Mouse (Mus musculus): ENCODE data around the gene Gm15155. TPM values are rescaled to one million over a fixed set of nuclear protein-coding genes. Genes with fewer than 3 reads are reported as not detected.

The Gm15155 gene
- polyA plus RNA-seq, 1 experiment, result not detected

DNA sequence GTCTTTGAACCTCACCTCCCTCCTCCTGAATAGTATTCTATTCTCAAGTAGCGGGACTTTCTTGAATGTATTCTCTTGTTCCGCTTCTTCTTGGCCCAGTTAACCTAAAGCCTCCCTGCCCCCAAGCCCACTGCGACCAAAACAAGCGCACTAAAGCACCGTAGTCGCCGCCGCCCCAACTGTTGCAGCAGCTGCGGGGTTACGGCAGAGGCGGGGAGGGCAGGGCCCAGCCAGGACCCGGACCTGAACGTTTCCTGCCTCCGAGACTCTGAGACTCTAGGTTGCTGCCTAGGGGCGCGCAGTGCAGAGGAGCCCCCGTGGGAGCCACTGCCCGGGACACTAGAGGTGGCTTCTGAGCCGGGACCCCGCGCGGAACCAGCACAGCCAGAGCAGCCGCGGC, 2.0 kb upstream of the Gm15155 start:
- 17% methylated on average over 22 of the region's 24 CpGs for WGBS
- Histone ChIP-seq H3K4me1 (ENCODE audit: control insufficient read depth, insufficient read depth, low read length) (no peaks in the 10 kb centered on the region), H3K4me3 (replicated peaks; ENCODE audit: insufficient read depth, low read depth, low read length) (peak overlapping the region; percentile 97), H3K27me3 (ENCODE audit: control insufficient read depth, insufficient read depth, low read length) (no peaks in the 10 kb centered on the region), H3K27ac (ENCODE audit: insufficient read depth, low read length) (peak overlapping the region; percentile 98)
- TF ChIP-seq CTCF (IDR thresholded peaks at IDR 0.05; ENCODE audit: borderline replicate concordance, insufficient read depth, low read depth, low read length) (no peak), POLR2A (IDR thresholded peaks at IDR 0.05; ENCODE audit: borderline replicate concordance, insufficient read depth, low read length) (no peak)
- no peak for DNase-seq

DNA sequence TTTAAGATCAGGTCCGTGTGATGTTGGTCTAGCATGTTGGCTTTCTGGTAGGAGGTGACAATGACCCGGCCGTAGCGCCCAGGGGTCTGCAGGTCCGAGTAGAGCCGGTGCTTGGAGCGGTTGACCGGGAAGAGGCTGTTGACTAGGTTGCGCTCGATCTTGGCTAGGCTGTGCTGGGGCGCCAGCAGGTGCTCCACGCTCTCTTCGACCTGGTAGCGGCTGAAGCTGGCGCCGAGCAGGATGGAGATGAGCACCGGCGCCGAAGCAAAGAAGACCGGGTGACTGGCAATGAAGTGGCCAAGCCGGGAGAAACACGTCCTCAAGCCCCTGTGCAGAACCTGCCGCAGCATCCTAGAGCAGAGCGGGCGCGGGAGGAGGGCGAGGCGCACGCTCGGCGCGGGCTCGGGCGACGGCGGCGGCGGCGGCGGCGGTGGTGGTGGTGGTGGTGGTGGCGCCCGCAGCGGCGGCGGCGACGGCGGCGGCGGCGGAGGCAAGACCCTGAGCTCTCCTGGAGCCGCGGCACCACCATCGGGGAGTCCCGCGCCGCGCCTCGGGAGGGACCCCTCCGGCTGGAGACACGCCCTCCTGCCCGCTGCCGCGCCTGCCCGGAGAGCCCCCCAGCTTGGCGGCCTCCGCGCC, 1.5 kb upstream of the Gm15155 start:
- no peak for TF ChIP-seq CTCF (IDR thresholded peaks at IDR 0.05; ENCODE audit: borderline replicate concordance, insufficient read depth, low read depth, low read length)
- 0 out of 2 replicates have a peak, but pooled peaks have one; percentile 22 for TF ChIP-seq POLR2A (IDR thresholded peaks at IDR 0.05; ENCODE audit: borderline replicate concordance, insufficient read depth, low read length)
- no peaks in the 10 kb centered on the region for H3K4me1 ChIP-seq (ENCODE audit: control insufficient read depth, insufficient read depth, low read length)
- DNase-seq, result peak; percentile 61 to 73
- WGBS, result 15% methylated on average over 39 of the region's 69 CpGs
- H3K27me3 ChIP-seq (ENCODE audit: control insufficient read depth, insufficient read depth, low read length), result no peaks in the 10 kb centered on the region
- peak overlapping the region; percentile 98 for H3K27ac ChIP-seq (ENCODE audit: insufficient read depth, low read length)
- H3K4me3 ChIP-seq (replicated peaks; ENCODE audit: insufficient read depth, low read depth, low read length), result peak overlapping the region; percentile 97

DNA sequence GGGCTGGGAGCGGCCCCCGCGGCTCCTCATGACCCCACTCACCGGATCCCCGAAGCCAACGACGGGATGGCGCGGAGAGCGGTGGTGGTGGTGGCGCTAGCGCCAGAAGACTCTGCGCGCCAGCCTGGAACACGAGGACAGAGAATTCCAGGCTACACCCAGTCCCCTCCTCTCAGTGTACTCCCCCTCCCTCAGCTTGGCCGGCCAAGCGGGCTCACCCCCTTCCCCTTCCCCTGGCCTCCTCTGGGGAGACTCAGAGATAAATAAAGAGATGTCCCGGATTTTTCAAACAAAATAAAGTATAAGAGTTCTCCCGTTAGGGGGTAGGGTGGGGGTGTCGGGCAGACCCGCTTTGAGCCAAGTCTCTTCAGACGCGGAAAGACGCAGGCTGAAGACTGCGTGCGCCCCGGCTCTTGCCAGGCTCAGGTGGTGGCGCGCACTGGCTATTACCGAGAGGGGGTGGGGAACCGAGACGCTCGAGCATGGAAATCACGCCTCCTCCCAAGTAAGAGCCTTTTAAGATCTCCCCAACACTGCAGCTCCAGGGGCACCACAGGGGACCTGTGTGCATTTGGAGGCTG, 750 bp upstream of the Gm15155 start, which contains the start of gene Ptchd1:
Gene Ptchd1, minus strand, starts transcription at position 114 of the 581 bp plus-strand sequence.
- 18% methylated on average over 32 of the region's 34 CpGs for WGBS

DNA sequence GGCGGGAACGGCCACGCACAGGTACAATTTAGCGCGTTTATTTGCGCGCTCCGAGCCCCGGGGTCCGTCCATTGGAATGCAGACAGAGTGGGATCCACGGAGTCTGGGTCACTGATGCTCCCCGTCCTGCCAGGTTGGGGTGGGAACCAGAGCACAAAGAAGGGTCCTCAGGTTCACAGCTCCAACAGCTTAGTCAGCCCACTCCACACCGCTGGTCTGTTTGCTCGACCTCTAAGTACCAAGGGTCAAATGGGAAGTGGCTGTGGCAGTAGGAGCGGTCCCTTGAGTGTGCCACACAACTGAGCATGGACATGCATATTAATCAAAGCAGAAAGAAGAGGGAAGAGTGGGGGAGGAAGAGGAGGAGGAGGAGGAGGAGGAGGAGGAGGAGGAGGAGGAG, 354 bp downstream of the Gm15155 start:
- Histone ChIP-seq H3K4me3 (replicated peaks; ENCODE audit: insufficient read depth, low read depth, low read length) (peak overlapping the region; percentile 97), H3K27me3 (ENCODE audit: control insufficient read depth, insufficient read depth, low read length) (no peaks in the 10 kb centered on the region), H3K4me1 (ENCODE audit: control insufficient read depth, insufficient read depth, low read length) (no peaks in the 10 kb centered on the region), H3K27ac (ENCODE audit: insufficient read depth, low read length) (peak overlapping the region; percentile 64)
- TF ChIP-seq POLR2A (IDR thresholded peaks at IDR 0.05; ENCODE audit: borderline replicate concordance, insufficient read depth, low read length) (no peak), CTCF (IDR thresholded peaks at IDR 0.05; ENCODE audit: borderline replicate concordance, insufficient read depth, low read depth, low read length) (no peak)
- DNase-seq, result no peak
- 7% methylated on average over 14 of the region's 15 CpGs for WGBS

More for the DNA sequence above, 750 bp upstream of the Gm15155 start, which contains the start of gene Ptchd1:
- Histone ChIP-seq H3K27me3 (ENCODE audit: control insufficient read depth, insufficient read depth, low read length) (no peaks in the 10 kb centered on the region), H3K4me3 (replicated peaks; ENCODE audit: insufficient read depth, low read depth, low read length) (peak within 1 kb of the TSS; percentile 97), H3K27ac (ENCODE audit: insufficient read depth, low read length) (peak within 1 kb of the TSS; percentile 98), H3K4me1 (ENCODE audit: control insufficient read depth, insufficient read depth, low read length) (no peaks in the 10 kb centered on the region)
- no peak for TF ChIP-seq CTCF (IDR thresholded peaks at IDR 0.05; ENCODE audit: borderline replicate concordance, insufficient read depth, low read depth, low read length)
- TF ChIP-seq POLR2A (IDR thresholded peaks at IDR 0.05; ENCODE audit: borderline replicate concordance, insufficient read depth, low read length), result no peak
- DNase-seq, result peak; percentile 72

DNA sequence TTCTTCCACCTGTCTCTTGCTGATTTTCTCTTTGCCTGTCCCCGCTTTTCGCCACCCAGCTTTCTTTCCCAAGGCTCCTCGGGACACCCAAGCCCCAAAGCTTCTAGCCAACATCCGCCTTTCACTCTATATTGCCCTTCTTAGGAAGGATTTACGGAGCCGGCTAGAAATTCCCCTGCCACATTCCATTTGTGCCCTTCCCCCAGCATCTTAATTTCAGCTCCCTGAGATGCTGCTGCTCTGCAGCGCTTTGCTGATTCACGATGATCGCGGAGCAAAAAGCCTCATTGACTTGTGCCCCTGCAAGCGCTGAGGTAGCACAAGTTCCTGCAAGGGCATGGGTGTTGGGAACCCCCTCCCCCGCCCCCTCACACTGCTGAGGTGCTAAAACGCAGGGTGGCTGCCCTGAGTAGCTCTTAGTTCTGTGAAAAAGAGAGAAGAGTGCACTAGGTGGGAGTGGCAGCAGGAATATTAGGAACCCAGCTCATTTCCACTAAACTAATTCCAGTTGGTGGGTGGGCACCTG, 1.2 kb downstream of the Gm15155 start:
- Histone ChIP-seq H3K27me3 (ENCODE audit: control insufficient read depth, insufficient read depth, low read length) (no peaks in the 10 kb centered on the region), H3K4me1 (ENCODE audit: control insufficient read depth, insufficient read depth, low read length) (no peaks in the 10 kb centered on the region), H3K4me3 (replicated peaks; ENCODE audit: insufficient read depth, low read depth, low read length) (peak overlapping the region; percentile 46), H3K27ac (ENCODE audit: insufficient read depth, low read length) (no peak overlapping the region)
- peak in 1 of 2 experiments; percentile 27 for DNase-seq
- WGBS, result 8% methylated on average over 13 of the region's 13 CpGs
- TF ChIP-seq POLR2A (IDR thresholded peaks at IDR 0.05; ENCODE audit: borderline replicate concordance, insufficient read depth, low read length), result no peak
- TF ChIP-seq CTCF (IDR thresholded peaks at IDR 0.05; ENCODE audit: borderline replicate concordance, insufficient read depth, low read depth, low read length), result no peak

DNA sequence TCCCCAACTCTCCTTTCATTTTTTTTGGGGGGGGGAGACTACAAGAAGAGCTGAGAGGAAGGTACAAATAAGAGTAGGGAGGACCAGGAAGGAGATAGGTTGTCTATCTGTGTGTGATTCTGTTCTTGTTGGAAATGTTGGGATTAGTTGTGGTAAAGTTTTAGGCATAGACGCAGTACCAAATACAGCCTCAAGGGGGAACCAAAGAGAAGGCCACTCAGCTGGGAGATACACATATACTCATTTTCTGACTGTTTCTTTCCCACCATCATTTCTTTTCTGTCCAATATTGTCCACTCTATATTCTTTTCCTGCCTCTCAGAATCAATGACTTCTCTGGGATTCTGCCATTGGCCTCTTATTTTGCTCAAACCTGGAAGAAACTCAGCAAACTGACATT, 19.4 kb downstream of the Gm15155 start:
- no peak overlapping the region for H3K4me3 ChIP-seq (replicated peaks; ENCODE audit: insufficient read depth, low read depth, low read length)
- 24% methylated on average over 1 of the region's 1 CpGs for WGBS
- H3K4me1 ChIP-seq (ENCODE audit: control insufficient read depth, insufficient read depth, low read length), result no peaks in the 10 kb centered on the region
- no peak overlapping the region for H3K27ac ChIP-seq (ENCODE audit: insufficient read depth, low read length)
- no peaks in the 10 kb centered on the region for H3K27me3 ChIP-seq (ENCODE audit: control insufficient read depth, insufficient read depth, low read length)
- DNase-seq, result peak in 1 of 2 experiments; percentile 21
- TF ChIP-seq POLR2A (IDR thresholded peaks at IDR 0.05; ENCODE audit: borderline replicate concordance, insufficient read depth, low read length), result no peak
- TF ChIP-seq CTCF (IDR thresholded peaks at IDR 0.05; ENCODE audit: borderline replicate concordance, insufficient read depth, low read depth, low read length), result peak; percentile 42; the same call in 1 of the 2 replicates

DNA sequence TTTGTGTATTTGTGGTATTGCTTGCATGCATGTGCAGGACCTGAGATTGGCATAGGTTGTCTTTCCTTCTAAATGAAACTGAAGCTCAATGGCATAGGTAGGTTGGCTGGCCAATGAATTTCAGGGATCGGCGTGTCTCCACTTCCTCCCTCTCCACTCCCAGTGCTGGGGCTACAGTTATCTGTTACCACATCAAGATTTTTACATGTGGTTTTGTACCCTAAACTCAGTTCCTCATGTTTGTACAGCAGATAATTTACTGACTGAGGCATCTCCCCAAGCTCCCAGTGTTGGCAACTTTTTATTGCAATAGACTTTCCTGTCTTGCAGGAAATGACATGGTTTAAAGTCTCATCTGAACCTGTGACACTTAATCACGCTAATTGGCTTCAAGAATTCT, 21.4 kb downstream of the Gm15155 start:
- TF ChIP-seq CTCF (IDR thresholded peaks at IDR 0.05; ENCODE audit: borderline replicate concordance, insufficient read depth, low read depth, low read length) (no peak), POLR2A (IDR thresholded peaks at IDR 0.05; ENCODE audit: borderline replicate concordance, insufficient read depth, low read length) (no peak)
- no peak overlapping the region for H3K4me3 ChIP-seq (replicated peaks; ENCODE audit: insufficient read depth, low read depth, low read length)
- no peak overlapping the region for H3K27ac ChIP-seq (ENCODE audit: insufficient read depth, low read length)
- no peak for DNase-seq
- WGBS, result 93% methylated on average over 3 of the region's 3 CpGs
- H3K27me3 ChIP-seq (ENCODE audit: control insufficient read depth, insufficient read depth, low read length), result no peaks in the 10 kb centered on the region
- no peaks in the 10 kb centered on the region for H3K4me1 ChIP-seq (ENCODE audit: control insufficient read depth, insufficient read depth, low read length)

Measured in cerebellum, adult 2 months (tissue).